Mouse (Mus musculus): ENCODE data around the gene Sik2. TPM values are rescaled to one million over a fixed set of nuclear protein-coding genes. Genes with fewer than 3 reads are reported as not detected.

The Sik2 gene
- polyA plus RNA-seq, 1 experiment from 2014 or later: 16.1 TPM

DNA sequence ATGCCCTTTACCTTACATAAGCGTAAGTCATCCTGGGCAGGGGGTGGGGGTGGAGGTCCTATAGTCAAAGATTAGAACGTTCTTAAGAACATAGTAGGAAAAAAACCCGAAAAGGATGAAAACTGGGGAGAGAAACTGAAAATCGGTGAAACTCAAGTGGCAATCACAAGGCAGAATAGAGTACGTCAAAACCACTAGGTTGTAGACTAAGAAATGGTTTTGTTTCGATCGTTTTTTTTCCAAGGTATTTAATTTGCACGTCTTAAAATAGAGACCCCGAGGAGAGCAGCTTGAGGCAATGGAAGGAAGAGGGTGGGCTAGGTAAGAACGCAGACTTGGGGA, 1.2 kb downstream of the Sik2 start:
- no peak for DNase-seq (ENCODE audit: low spot score)
- peaks cover 10% of the 10 kb centered on the region for H3K4me1 ChIP-seq (replicated peaks; ENCODE audit: control insufficient read depth, insufficient read depth, low read length)
- peak overlapping the region; percentile 99 for H3K4me3 ChIP-seq (replicated peaks; ENCODE audit: low read length)
- H3K9me3 ChIP-seq (ENCODE audit: control insufficient read depth, low read length): no peaks in the 10 kb centered on the region
- H3K9ac ChIP-seq: peak overlapping the region; percentile 91
- no peak for ATAC-seq (ENCODE audit: low FRiP score)
- H3K4me2 ChIP-seq (replicated peaks): peak overlapping the region; percentile 73
- H3K27me3 ChIP-seq (ENCODE audit: control insufficient read depth, insufficient read depth, low read length): no peaks in the 10 kb centered on the region
- 13% methylated on average over 10 of the region's 10 CpGs for WGBS
- H3K36me3 ChIP-seq (replicated peaks; ENCODE audit: control insufficient read depth, insufficient read depth): no peaks in the 10 kb centered on the region
- H3K27ac ChIP-seq: peak overlapping the region; percentile 84; the same call in 1 of the 2 replicates

DNA sequence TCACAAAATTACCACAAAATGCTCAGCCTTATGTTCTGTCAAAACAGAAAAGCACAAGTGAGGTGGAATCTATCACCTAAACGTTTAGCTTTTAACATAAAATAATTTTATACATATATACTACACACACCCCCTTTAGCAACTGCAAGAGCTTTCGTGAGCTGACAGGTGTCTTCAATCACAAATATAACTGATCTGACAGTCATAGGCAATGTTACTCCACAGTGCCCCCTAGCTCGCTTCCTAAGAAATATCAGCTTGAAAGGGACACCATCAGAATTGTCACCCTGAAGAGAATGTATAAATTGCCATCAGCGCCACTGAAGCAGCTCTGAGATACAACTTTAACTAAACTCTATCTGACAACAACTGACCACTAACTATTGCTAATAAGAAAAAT, 2.0 kb downstream of the Sik2 start:
- Histone ChIP-seq H3K4me1 (replicated peaks; ENCODE audit: control insufficient read depth, insufficient read depth, low read length) (peaks cover 10% of the 10 kb centered on the region), H3K9ac (no peak overlapping the region), H3K27ac (no peak overlapping the region), H3K36me3 (replicated peaks; ENCODE audit: control insufficient read depth, insufficient read depth) (no peaks in the 10 kb centered on the region), H3K4me3 (replicated peaks; ENCODE audit: low read length) (no peak overlapping the region), H3K27me3 (ENCODE audit: control insufficient read depth, insufficient read depth, low read length) (no peaks in the 10 kb centered on the region), H3K4me2 (replicated peaks) (peak overlapping the region; percentile 73), H3K9me3 (ENCODE audit: control insufficient read depth, low read length) (no peaks in the 10 kb centered on the region)
- ATAC-seq (ENCODE audit: low FRiP score) (no peak), DNase-seq (ENCODE audit: low spot score) (peak; percentile 74)
- 3% methylated on average over 4 of the region's 4 CpGs for WGBS

DNA sequence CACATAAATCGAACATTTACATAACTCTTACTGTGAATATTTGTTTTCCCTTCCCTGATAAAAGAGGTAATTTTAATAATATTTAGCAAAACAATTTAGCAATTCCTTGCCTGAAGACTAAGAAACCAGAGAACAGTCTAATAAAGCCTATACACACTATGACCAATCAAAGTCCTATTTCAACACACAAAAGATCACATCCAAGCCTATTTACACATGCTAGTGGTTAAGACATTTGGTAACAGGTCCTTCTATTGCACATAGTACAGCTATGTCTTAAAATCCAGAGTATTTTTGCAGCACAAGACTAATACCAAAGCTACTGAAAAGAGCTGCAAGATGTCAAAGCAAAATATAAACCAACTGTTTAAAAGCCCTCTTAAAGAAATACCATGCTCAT, 4.8 kb downstream of the Sik2 start:
- Histone ChIP-seq H3K27ac (no peak overlapping the region), H3K27me3 (ENCODE audit: control insufficient read depth, insufficient read depth, low read length) (no peaks in the 10 kb centered on the region), H3K4me1 (replicated peaks; ENCODE audit: control insufficient read depth, insufficient read depth, low read length) (peaks cover 10% of the 10 kb centered on the region), H3K9me3 (ENCODE audit: control insufficient read depth, low read length) (no peaks in the 10 kb centered on the region), H3K9ac (no peak overlapping the region), H3K36me3 (replicated peaks; ENCODE audit: control insufficient read depth, insufficient read depth) (no peaks in the 10 kb centered on the region), H3K4me3 (replicated peaks; ENCODE audit: low read length) (no peak overlapping the region), H3K4me2 (replicated peaks) (no peak overlapping the region)
- DNase-seq (ENCODE audit: low spot score): no peak
- WGBS: 94% methylated on average over 1 of the region's 1 CpGs
- ATAC-seq (ENCODE audit: low FRiP score): no peak

DNA sequence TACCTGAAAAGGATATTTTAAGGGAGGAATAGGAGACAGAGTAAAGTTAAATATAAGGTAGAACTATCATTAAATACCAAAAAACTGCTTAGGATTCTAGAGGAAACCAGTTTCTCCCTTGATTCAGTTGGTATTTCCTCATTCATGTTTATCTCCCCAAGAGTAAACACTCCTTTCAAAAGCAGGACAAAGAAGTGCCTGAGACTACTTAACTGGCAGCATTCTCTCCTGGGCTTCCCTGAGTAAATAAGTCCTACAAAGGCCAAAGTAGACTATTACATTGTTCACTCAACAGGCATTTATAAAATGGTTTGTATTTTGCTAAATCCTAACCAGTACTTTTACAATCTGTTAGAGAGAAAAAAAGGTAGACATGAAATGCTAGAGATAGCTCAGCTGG, 22.2 kb downstream of the Sik2 start:
- H3K36me3 ChIP-seq (replicated peaks; ENCODE audit: control insufficient read depth, insufficient read depth): no peaks in the 10 kb centered on the region
- peaks cover 5% of the 10 kb centered on the region; the same call in 1 of the 2 replicates for H3K4me1 ChIP-seq (replicated peaks; ENCODE audit: control insufficient read depth, insufficient read depth, low read length)
- H3K9me3 ChIP-seq (ENCODE audit: control insufficient read depth, low read length): no peaks in the 10 kb centered on the region
- DNase-seq (ENCODE audit: low spot score): no peak
- H3K27ac ChIP-seq: no peak overlapping the region
- H3K4me2 ChIP-seq (replicated peaks): no peak overlapping the region
- no peak overlapping the region for H3K9ac ChIP-seq
- no peaks in the 10 kb centered on the region for H3K27me3 ChIP-seq (ENCODE audit: control insufficient read depth, insufficient read depth, low read length)
- H3K4me3 ChIP-seq (replicated peaks; ENCODE audit: low read length): no peak overlapping the region
- no peak for ATAC-seq (ENCODE audit: low FRiP score)

DNA sequence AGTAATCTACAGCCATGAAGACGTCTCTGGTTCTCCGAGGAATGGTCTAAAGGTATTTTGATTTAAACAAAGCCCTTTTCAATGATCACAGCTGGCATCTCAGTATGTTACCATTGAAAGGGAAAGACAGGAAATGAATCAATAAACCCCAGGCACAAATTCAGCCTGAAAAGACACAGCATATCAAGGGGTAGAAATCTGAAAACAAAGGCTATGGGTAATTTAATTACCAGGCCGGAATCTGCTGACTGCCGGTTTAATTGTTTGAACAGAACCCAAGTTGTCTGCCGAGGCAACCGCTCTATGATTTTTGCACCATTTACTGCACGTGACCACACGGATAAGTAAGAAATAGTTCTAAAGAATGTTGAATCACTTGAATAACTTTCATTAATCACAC, 22.8 kb downstream of the Sik2 start:
- ATAC-seq (ENCODE audit: low FRiP score) (no peak), DNase-seq (ENCODE audit: low spot score) (no peak)

DNA sequence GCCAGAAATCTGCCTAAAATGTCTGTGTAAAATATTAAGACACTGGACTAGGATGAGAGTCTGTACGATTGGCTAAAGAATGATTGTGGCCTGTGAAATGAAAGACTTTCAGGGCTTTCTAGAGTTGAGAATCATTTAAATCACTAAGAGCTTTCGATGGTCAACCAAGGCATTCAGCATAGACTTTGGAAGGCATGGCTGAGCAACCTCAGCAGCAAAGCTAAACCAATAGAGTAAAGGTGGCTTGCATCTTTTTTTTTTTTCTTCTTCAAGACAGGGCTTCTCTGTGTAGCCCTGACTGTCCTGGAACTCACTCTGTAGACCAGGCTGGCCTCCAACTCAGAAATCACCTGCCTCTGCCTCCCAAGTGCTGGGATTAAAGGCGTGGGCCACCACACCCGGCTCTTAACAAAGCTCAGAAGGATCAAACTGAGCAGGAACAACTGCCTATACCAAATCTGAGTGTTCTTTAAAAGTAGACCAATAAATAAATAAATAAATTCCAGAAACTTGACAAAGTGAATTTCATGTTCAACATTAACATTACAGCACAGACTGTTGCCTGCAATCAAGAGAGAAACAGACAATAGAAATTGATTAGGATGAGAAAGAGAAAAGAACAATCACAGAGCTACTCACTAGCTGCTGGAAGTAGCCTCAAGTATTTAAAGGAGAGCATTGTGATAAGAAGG, 27.2 kb downstream of the Sik2 start:
- DNase-seq (ENCODE audit: low spot score) (no peak), ATAC-seq (ENCODE audit: low FRiP score) (no peak)
- 93% methylated on average over 4 of the region's 4 CpGs for WGBS
- Histone ChIP-seq H3K4me2 (replicated peaks) (no peak overlapping the region), H3K36me3 (replicated peaks; ENCODE audit: control insufficient read depth, insufficient read depth) (no peaks in the 10 kb centered on the region), H3K9ac (no peak overlapping the region), H3K4me1 (replicated peaks; ENCODE audit: control insufficient read depth, insufficient read depth, low read length) (peaks cover 5% of the 10 kb centered on the region; the same call in 1 of the 2 replicates), H3K27ac (no peak overlapping the region), H3K27me3 (ENCODE audit: control insufficient read depth, insufficient read depth, low read length) (no peaks in the 10 kb centered on the region), H3K4me3 (replicated peaks; ENCODE audit: low read length) (no peak overlapping the region), H3K9me3 (ENCODE audit: control insufficient read depth, low read length) (no peaks in the 10 kb centered on the region)

More for the DNA sequence above, 22.8 kb downstream of the Sik2 start:
- Histone ChIP-seq H3K36me3 (replicated peaks; ENCODE audit: control insufficient read depth, insufficient read depth) (no peaks in the 10 kb centered on the region), H3K27me3 (ENCODE audit: control insufficient read depth, insufficient read depth, low read length) (no peaks in the 10 kb centered on the region), H3K9ac (no peak overlapping the region), H3K27ac (no peak overlapping the region), H3K4me3 (replicated peaks; ENCODE audit: low read length) (no peak overlapping the region), H3K4me1 (replicated peaks; ENCODE audit: control insufficient read depth, insufficient read depth, low read length) (peaks cover 5% of the 10 kb centered on the region; the same call in 1 of the 2 replicates), H3K9me3 (ENCODE audit: control insufficient read depth, low read length) (no peaks in the 10 kb centered on the region), H3K4me2 (replicated peaks) (peak overlapping the region; percentile 6; the same call in 1 of the 2 replicates)
- 6% methylated on average over 8 of the region's 8 CpGs for WGBS

DNA sequence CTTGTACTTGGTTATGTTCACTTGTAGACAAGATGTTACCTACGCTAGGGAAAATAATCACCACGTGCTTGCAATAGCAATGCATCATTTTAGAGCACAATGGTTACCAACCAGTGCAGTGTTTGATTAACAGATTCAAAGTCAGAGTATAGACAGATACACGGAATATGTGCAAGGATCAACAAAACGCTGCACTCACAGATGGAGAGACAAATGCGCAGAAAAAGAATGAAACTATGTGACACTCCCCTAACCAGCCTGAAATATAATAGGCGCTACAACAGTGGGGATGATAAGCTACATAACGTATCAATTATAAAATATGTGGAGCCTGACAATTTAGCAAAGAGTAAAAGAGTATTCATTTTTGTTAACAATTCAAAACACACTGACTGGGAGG, 34.2 kb downstream of the Sik2 start:
- Histone ChIP-seq H3K36me3 (replicated peaks; ENCODE audit: control insufficient read depth, insufficient read depth) (no peaks in the 10 kb centered on the region), H3K9ac (no peak overlapping the region), H3K9me3 (ENCODE audit: control insufficient read depth, low read length) (no peaks in the 10 kb centered on the region), H3K27me3 (ENCODE audit: control insufficient read depth, insufficient read depth, low read length) (no peaks in the 10 kb centered on the region), H3K27ac (no peak overlapping the region), H3K4me2 (replicated peaks) (no peak overlapping the region), H3K4me3 (replicated peaks; ENCODE audit: low read length) (no peak overlapping the region), H3K4me1 (replicated peaks; ENCODE audit: control insufficient read depth, insufficient read depth, low read length) (no peaks in the 10 kb centered on the region)
- DNase-seq (ENCODE audit: low spot score) (no peak), ATAC-seq (ENCODE audit: low FRiP score) (no peak)
- 90% methylated on average over 7 of the region's 7 CpGs for WGBS

DNA sequence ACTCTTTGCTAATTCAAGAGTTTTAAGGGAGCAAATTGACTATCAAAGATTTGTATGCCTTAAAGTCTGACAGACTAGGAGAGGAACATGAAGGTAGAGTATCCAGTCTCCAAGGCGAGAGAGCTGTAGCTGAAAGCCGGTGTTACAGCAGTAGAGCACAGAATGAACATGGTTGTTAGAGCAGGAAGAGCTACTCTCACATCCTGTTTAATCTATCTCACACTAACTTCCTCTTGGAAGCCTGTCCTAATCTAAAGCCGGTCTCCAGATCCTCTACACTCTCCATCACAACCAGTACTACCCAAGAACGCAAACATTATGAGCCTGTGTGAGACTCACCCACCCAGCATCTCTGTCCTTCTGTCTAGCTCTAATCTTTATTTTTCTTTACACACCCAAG, 38.5 kb downstream of the Sik2 start:
- DNase-seq (ENCODE audit: low spot score): no peak
- H3K4me1 ChIP-seq (replicated peaks; ENCODE audit: control insufficient read depth, insufficient read depth, low read length): no peaks in the 10 kb centered on the region
- no peak overlapping the region for H3K9ac ChIP-seq
- no peaks in the 10 kb centered on the region for H3K9me3 ChIP-seq (ENCODE audit: control insufficient read depth, low read length)
- ATAC-seq (ENCODE audit: low FRiP score): no peak
- H3K36me3 ChIP-seq (replicated peaks; ENCODE audit: control insufficient read depth, insufficient read depth): no peaks in the 10 kb centered on the region
- H3K27me3 ChIP-seq (ENCODE audit: control insufficient read depth, insufficient read depth, low read length): no peaks in the 10 kb centered on the region
- no peak overlapping the region for H3K27ac ChIP-seq
- WGBS: 94% methylated on average over 4 of the region's 4 CpGs
- no peak overlapping the region for H3K4me2 ChIP-seq (replicated peaks)
- H3K4me3 ChIP-seq (replicated peaks; ENCODE audit: low read length): no peak overlapping the region

DNA sequence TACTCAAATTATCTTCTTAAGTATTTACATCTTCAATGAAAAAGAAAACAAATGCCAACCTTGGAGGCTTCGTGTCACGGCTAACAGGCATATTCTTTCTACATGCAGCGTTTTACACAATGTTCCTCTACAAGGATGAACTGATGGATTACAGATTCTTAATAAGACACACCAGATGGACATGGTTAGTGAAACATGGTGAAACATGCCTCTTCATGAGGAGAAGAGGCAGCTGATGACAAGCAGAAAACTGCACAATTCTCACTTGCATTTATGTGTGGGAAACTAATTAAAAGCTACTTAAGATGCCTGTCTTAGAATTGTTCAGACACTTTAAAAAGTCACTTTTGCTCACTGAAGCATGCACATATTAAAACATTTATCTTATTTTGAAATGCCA, 39.6 kb downstream of the Sik2 start:
- WGBS: 83% methylated on average over 3 of the region's 3 CpGs
- H3K4me1 ChIP-seq (replicated peaks; ENCODE audit: control insufficient read depth, insufficient read depth, low read length): no peaks in the 10 kb centered on the region

DNA sequence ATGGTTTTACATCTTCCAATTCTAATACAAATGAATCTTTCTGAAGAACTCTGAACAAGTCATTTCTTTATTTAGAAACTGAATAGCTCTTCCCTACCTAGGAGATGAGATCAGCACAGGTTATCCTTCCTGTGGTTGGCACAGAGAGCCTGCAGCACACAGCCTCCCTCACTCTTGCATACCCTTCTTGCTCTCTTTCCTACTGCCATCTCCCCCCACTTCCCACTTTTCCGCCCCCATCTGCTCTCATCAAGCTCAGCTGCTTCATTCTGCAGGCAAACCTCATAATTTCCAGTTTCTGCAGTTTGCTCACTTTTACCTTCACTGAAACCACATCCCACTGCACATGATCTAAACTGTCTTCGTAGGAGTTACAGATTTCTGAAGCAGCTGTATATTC, 42.6 kb downstream of the Sik2 start:
- Histone ChIP-seq H3K9me3 (ENCODE audit: control insufficient read depth, low read length) (no peaks in the 10 kb centered on the region), H3K9ac (no peak overlapping the region), H3K36me3 (replicated peaks; ENCODE audit: control insufficient read depth, insufficient read depth) (no peaks in the 10 kb centered on the region), H3K27ac (no peak overlapping the region), H3K4me3 (replicated peaks; ENCODE audit: low read length) (no peak overlapping the region), H3K4me1 (replicated peaks; ENCODE audit: control insufficient read depth, insufficient read depth, low read length) (no peaks in the 10 kb centered on the region), H3K4me2 (replicated peaks) (no peak overlapping the region), H3K27me3 (ENCODE audit: control insufficient read depth, insufficient read depth, low read length) (no peaks in the 10 kb centered on the region)
- 83% methylated on average over 2 of the region's 2 CpGs for WGBS
- ATAC-seq (ENCODE audit: low FRiP score) (no peak), DNase-seq (ENCODE audit: low spot score) (no peak)

More for the DNA sequence above, 39.6 kb downstream of the Sik2 start:
- DNase-seq (ENCODE audit: low spot score) (no peak), ATAC-seq (ENCODE audit: low FRiP score) (no peak)
- H3K4me2 ChIP-seq (replicated peaks): no peak overlapping the region
- H3K27ac ChIP-seq: no peak overlapping the region
- H3K9me3 ChIP-seq (ENCODE audit: control insufficient read depth, low read length): no peaks in the 10 kb centered on the region
- H3K4me3 ChIP-seq (replicated peaks; ENCODE audit: low read length): no peak overlapping the region
- no peak overlapping the region for H3K9ac ChIP-seq
- H3K27me3 ChIP-seq (ENCODE audit: control insufficient read depth, insufficient read depth, low read length): no peaks in the 10 kb centered on the region
- H3K36me3 ChIP-seq (replicated peaks; ENCODE audit: control insufficient read depth, insufficient read depth): no peaks in the 10 kb centered on the region
